Mouse (Mus musculus) bone marrow macrophage, adult 2 months (primary cell): ENCODE results near the gene Galnt7.

Experiments
- CTCF ChIP-seq: IDR thresholded peaks from 2 replicates; pipeline ENCODE4 v1.5.1; 2012; ENCODE audit warnings: low read depth, mild to moderate bottlenecking, low read length, moderate library complexity
- POLR2A ChIP-seq: IDR thresholded peaks from 2 replicates; pipeline ENCODE4 v1.6.1; 2012; ENCODE audit warnings: mild to moderate bottlenecking, low read depth, low read length, borderline replicate concordance

- TF ChIP-seq CTCF (no peak), POLR2A (no peak)
Measured at GRCm38 (mm10) chr8:57636281-57636680, 16.6 kb downstream of the Galnt7 start.
